In the genomic region with DNA sequence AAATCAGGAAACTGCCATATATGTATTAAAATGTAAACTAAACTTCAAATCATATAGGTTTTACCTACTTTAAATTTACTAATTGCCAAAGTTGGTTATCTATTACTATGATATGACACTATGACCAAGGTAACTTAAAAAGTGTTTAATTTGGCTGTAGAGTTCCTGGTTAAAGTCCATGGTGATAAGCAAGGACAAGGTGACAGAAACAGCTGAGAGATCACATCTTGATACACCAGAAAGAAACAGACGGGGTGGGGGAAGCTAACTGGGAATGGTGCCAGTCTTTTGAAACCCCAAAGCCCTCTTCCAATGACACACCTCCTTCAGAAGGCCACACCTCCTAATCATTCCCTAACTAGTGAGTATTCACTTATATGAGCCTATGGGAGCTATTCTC, we compare ENCODE assay signal across 26 mouse cellular contexts. TPM values are rescaled to one million over a fixed set of nuclear protein-coding genes. Genes with fewer than 3 reads are reported as not detected.
DNase-seq lines count a peak whose midpoint lies in the region; ATAC-seq and TF ChIP-seq lines count a peak whose summit lies in the region.
"Had no signal": no experiment of that assay in that cellular context is flagged by ENCODE, and none has a peak within 500 bp of the region (broad histone marks: within the 10 kb centered on the region; RNA-seq: fewer than 3 reads in every experiment).

No protein-coding gene starts in this region.

- no peaks in the 10 kb centered on the region for H3K36me3 ChIP-seq in forebrain, embryonic 11.5 days (ENCODE audit: control insufficient read depth, insufficient read depth, low read length)
- peaks cover 20% of the 10 kb centered on the region for H3K36me3 ChIP-seq in forebrain, embryonic 15.5 days
- H3K36me3 ChIP-seq in liver, adult 2 months (ENCODE audit: control insufficient read depth, insufficient read depth, low read length) = peaks cover 10% of the 10 kb centered on the region
- H3K36me3 ChIP-seq in liver, embryonic 11.5 days (ENCODE audit: control insufficient read depth, insufficient read depth, low read length) = peaks cover 13% of the 10 kb centered on the region

- no peak for TF ChIP-seq POLR2A in liver, adult 2 months (IDR thresholded peaks at IDR 0.05; ENCODE audit: extremely low read depth, insufficient read depth, low read length)
- TF ChIP-seq POLR2A in brain, embryonic 14.5 days (IDR thresholded peaks at IDR 0.05; ENCODE audit: borderline replicate concordance, extremely low read depth, insufficient read depth, insufficient read length, poor library complexity, severe bottlenecking) = no peak

- peaks cover 2% of the 10 kb centered on the region; the same call in 1 of the 2 replicates for H3K79me2 ChIP-seq in liver, adult 2 months (ENCODE audit: control insufficient read depth, insufficient read depth, low read length)

- no peaks in the 10 kb centered on the region for H3K4me1 ChIP-seq in forebrain, embryonic 11.5 days (replicated peaks; ENCODE audit: control insufficient read depth, insufficient read depth, low read length)
- H3K4me1 ChIP-seq in forebrain, embryonic 15.5 days = no peaks in the 10 kb centered on the region
- no peaks in the 10 kb centered on the region; the same call in none of the 2 replicates for H3K4me1 ChIP-seq in liver, adult 2 months (ENCODE audit: control insufficient read depth, insufficient read depth, low read length)
- H3K4me1 ChIP-seq in liver, embryonic 11.5 days (replicated peaks; ENCODE audit: control insufficient read depth, insufficient read depth, low read length) = no peaks in the 10 kb centered on the region
- H3K4me1 ChIP-seq: embryonic facial prominence, embryonic 13.5 days; embryonic facial prominence, embryonic 15.5 days; forebrain, embryonic 10.5 days had no signal

- 85% methylated on average over 1 of the region's 1 CpGs for WGBS in forebrain, embryonic 11.5 days
- WGBS in forebrain, embryonic 15.5 days = 35% methylated on average over 1 of the region's 1 CpGs
- 15% methylated on average over 1 of the region's 1 CpGs for WGBS in liver, adult 2 months
- WGBS in liver, embryonic 11.5 days = 59% methylated on average over 1 of the region's 1 CpGs

- DNase-seq in forebrain, embryonic 11.5 days (ENCODE audit: low spot score) = no peak
- DNase-seq in liver, adult 2 months (ENCODE audit: extremely low read depth, low read depth, low spot score) = peak; percentile 94
- no peak for DNase-seq in liver, embryonic 11.5 days (ENCODE audit: low spot score)
- peak; percentile 24 for DNase-seq in brain, embryonic 14.5 days (ENCODE audit: low read depth)
- DNase-seq in spleen, postnatal 10 days (ENCODE audit: low spot score in 2 of 2) = no peak
- DNase-seq: adrenal gland, adult 8-10 months; adrenal gland, postnatal 14 days; adrenal gland, postnatal 36 days; B cell, adult 2 months; cerebellum, adult 11 months; cerebellum, adult 18-20 months; cerebellum, adult 8-10 months; cerebellum, adult 9-11 months; cerebellum, postnatal 14 days; cerebellum, postnatal 36 days; embryo, embryonic 11 days had no signal

- H3K27me3 ChIP-seq in forebrain, embryonic 11.5 days (ENCODE audit: control insufficient read depth, insufficient read depth, low read length) = no peaks in the 10 kb centered on the region
- H3K27me3 ChIP-seq in forebrain, embryonic 15.5 days = no peaks in the 10 kb centered on the region
- H3K27me3 ChIP-seq in liver, adult 2 months (ENCODE audit: control insufficient read depth, insufficient read depth, low read length) = no peaks in the 10 kb centered on the region
- H3K27me3 ChIP-seq in liver, embryonic 11.5 days (replicated peaks; ENCODE audit: control insufficient read depth, insufficient read depth, low read length) = no peaks in the 10 kb centered on the region
- H3K27me3 ChIP-seq: CH12.LX; embryonic facial prominence, embryonic 13.5 days; embryonic facial prominence, embryonic 15.5 days had no signal

- H3K9me3 ChIP-seq in forebrain, embryonic 11.5 days (ENCODE audit: control insufficient read depth, low read length) = no peaks in the 10 kb centered on the region; the same call in 1 of the 2 replicates
- H3K9me3 ChIP-seq in forebrain, embryonic 15.5 days = no peaks in the 10 kb centered on the region
- H3K9me3 ChIP-seq in liver, embryonic 11.5 days (ENCODE audit: control insufficient read depth, low read length) = no peaks in the 10 kb centered on the region
- H3K9me3 ChIP-seq: embryonic facial prominence, embryonic 15.5 days; G1E had no signal

- no peak overlapping the region for H3K27ac ChIP-seq in forebrain, embryonic 11.5 days (ENCODE audit: low read depth, low read length)
- no peak overlapping the region for H3K27ac ChIP-seq in forebrain, embryonic 15.5 days (replicated peaks)
- H3K27ac ChIP-seq in liver, adult 2 months (replicated peaks; ENCODE audit: insufficient read depth, low read depth, low read length) = no peak overlapping the region
- no peak overlapping the region for H3K27ac ChIP-seq in liver, embryonic 11.5 days (ENCODE audit: low read depth, low read length)
- H3K27ac ChIP-seq: embryonic facial prominence, embryonic 13.5 days; embryonic facial prominence, embryonic 15.5 days; forebrain, embryonic 10.5 days had no signal

- H3K4me2 ChIP-seq in forebrain, embryonic 11.5 days (ENCODE audit: low read depth, low read length, severe bottlenecking) = no peak overlapping the region
- no peak overlapping the region for H3K4me2 ChIP-seq in forebrain, embryonic 15.5 days (replicated peaks)
- H3K4me2 ChIP-seq in liver, embryonic 11.5 days = no peak overlapping the region
- H3K4me2 ChIP-seq: embryonic facial prominence, embryonic 13.5 days; embryonic facial prominence, embryonic 15.5 days had no signal

- no peak overlapping the region for H3K4me3 ChIP-seq in forebrain, embryonic 11.5 days (ENCODE audit: low read depth, low read length)
- H3K4me3 ChIP-seq in forebrain, embryonic 15.5 days = no peak overlapping the region
- H3K4me3 ChIP-seq in liver, adult 2 months (ENCODE audit: insufficient read depth, low read depth, low read length) = no peak overlapping the region
- no peak overlapping the region for H3K4me3 ChIP-seq in liver, embryonic 11.5 days (ENCODE audit: low read depth, low read length)
- H3K4me3 ChIP-seq: embryonic facial prominence, embryonic 13.5 days; embryonic facial prominence, embryonic 15.5 days; erythroblast, embryonic 14.5 days; forebrain, embryonic 10.5 days had no signal

- H3K9ac ChIP-seq in forebrain, embryonic 11.5 days (ENCODE audit: low read length) = no peak overlapping the region
- H3K9ac ChIP-seq in forebrain, embryonic 15.5 days (replicated peaks) = no peak overlapping the region
- no peak overlapping the region for H3K9ac ChIP-seq in liver, adult 2 months (ENCODE audit: low read depth, low read length)
- no peak overlapping the region for H3K9ac ChIP-seq in liver, embryonic 11.5 days (ENCODE audit: low read depth, low read length)
- H3K9ac ChIP-seq: embryonic facial prominence, embryonic 13.5 days; embryonic facial prominence, embryonic 15.5 days had no signal

- TF ChIP-seq CTCF in liver, adult 2 months (IDR thresholded peaks at IDR 0.05; ENCODE audit: low read depth, low read length) = no peak
- no peak for TF ChIP-seq CTCF in brain, embryonic 14.5 days (IDR thresholded peaks at IDR 0.05; ENCODE audit: borderline replicate concordance, extremely low read depth, insufficient read depth, insufficient read length)

- ATAC-seq in forebrain, embryonic 11.5 days (replicated peaks; ENCODE audit: low FRiP score) = peak; percentile 42; the same call in 1 of the 2 replicates
- ATAC-seq in forebrain, embryonic 15.5 days (replicated peaks) = no peak
- ATAC-seq in liver, embryonic 11.5 days (replicated peaks; ENCODE audit: low FRiP score) = no peak
- ATAC-seq: activated CD4-positive, CD25-positive, alpha-beta regulatory T cell, adult 4 months; CD4-positive, CD25-positive, alpha-beta regulatory T cell, adult 4 months; forebrain, embryonic 16.5 days had no signal

RNA-seq across cellular contexts. Expression of a gene that starts 33.4 kb away (rescaled TPM):
- 20.3 and 25.9 TPM in 2 replicates for polyA plus RNA-seq in forebrain, embryonic 11.5 days (2014; fragmentation: Nextera tagmentation; extraction: Ambion mirVana)
- 16.4 and 17.4 TPM in 2 replicates for polyA plus RNA-seq in forebrain, embryonic 15.5 days (2015; fragmentation: Nextera tagmentation; extraction: Ambion mirVana)
- total RNA-seq in liver, adult 2 months (2014; rRNA removed) = 38.5 and 39.3 TPM in 2 replicates
- polyA plus RNA-seq in liver, adult 2 months (2012; rRNA removed) = 9.0 and 11.8 TPM in 2 replicates
- polyA plus RNA-seq in liver, embryonic 11.5 days (2014; fragmentation: Nextera tagmentation; extraction: Ambion mirVana) = 29.0 and 29.7 TPM in 2 replicates
- polyA plus RNA-seq in brain, embryonic 14.5 days (2012; rRNA removed) = 21.2 and 25.1 TPM in 2 replicates

Comparison
In these comparisons a context has a peak if more than half of its experiments do, and no peak if none do; other contexts are left out.
1. DNase-seq: peak in liver, adult 2 months (single experiment) and brain, embryonic 14.5 days (single experiment); none in forebrain, embryonic 11.5 days (single experiment), liver, embryonic 11.5 days (single experiment) and spleen, postnatal 10 days (0 of 2).